11 mouse cellular contexts compared by ENCODE assay signal in the genomic region with DNA sequence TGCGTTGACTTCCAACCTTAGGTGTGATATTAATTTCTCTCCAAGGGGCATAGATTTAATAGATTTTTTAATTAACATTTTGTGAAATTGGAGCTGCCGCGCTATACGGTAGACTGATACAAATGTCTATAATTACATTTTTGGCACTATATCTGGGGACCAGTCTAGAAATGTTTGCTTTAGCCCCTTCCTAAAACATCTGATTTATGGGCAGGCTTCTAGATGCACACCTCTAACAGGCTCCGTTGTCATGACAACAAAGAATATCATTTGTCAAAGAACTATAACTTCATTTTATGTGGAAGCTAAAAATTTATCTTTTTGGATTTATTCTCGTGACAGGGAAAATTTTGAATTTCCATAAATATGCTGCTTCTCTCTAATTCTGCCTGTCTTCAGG.
"Had no signal": no experiment of that assay in that cellular context is flagged by ENCODE, and none has a peak within 500 bp of the region (broad histone marks: within the 10 kb centered on the region; RNA-seq: fewer than 3 reads in every experiment).

No protein-coding gene starts in this region.

- H3K36me3 ChIP-seq: kidney, embryonic 15.5 days; limb, embryonic 13.5 days had no signal

- H3K27ac ChIP-seq: kidney, embryonic 15.5 days; limb, embryonic 13.5 days; liver, embryonic 14.5 days had no signal

- H3K9ac ChIP-seq: kidney, embryonic 15.5 days; limb, embryonic 13.5 days; liver, embryonic 14.5 days had no signal

- H3K4me1 ChIP-seq: limb, embryonic 13.5 days had no signal

- H3K27me3 ChIP-seq: limb, embryonic 13.5 days had no signal

- H3K4me3 ChIP-seq: kidney, embryonic 15.5 days; limb, embryonic 13.5 days had no signal

- DNase-seq: kidney, adult 2 months; kidney, postnatal 14 days; layer of hippocampus, adult 9-11 months; layer of hippocampus, postnatal 36 days; lung, adult 18-20 months; right cerebral cortex, adult 18-20 months; right cerebral cortex, postnatal 25 days; thymus, postnatal 36 days had no signal

- H3K4me2 ChIP-seq: kidney, embryonic 15.5 days; limb, embryonic 13.5 days had no signal

- H3K9me3 ChIP-seq: kidney, embryonic 15.5 days; limb, embryonic 13.5 days had no signal
